Mouse (Mus musculus) adrenal gland, postnatal 36 days (tissue): ENCODE data around the gene Osbpl10. TPM values are rescaled to one million over a fixed set of nuclear protein-coding genes. Genes with fewer than 3 reads are reported as not detected.

Source experiments
- DNase-seq, 2 experiments: peaks; one replicate each; pipeline ENCODE4 v3.0.0; 2021; ENCODE audit warnings: mixed read lengths in 1 of 2
- total RNA-seq, 2 experiments: library from RNA; stranded (reverse); gene quantifications; 2 replicates each; pipeline ENCODE4 v1.2.3; 2021

Gene Osbpl10
- total RNA-seq, 2 experiments from 2014 or later: 4.9 to 5.2 TPM

DNA sequence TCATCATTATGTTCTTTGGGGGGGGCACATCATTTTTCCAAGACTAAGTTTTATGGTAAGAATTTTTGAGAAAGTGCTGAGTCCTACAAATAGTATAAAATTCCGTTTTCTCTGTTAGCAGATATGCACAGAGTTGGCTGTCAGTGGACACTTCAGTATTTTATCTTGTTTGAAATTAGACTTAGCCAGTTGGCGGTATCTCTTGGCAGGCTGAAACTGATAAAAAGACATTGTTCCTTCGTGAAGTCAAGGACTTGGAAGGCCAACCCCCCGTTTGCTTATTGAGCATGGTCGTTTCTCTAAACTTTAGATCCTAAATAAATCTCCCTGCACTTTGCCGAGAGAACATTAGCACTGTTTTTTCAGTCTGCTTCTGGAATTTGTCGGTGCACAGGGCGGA lies 185.3 kb downstream of the Osbpl10 start:
- DNase-seq: no peak

- DNase-seq: no peak
These were observed 186.0 kb downstream of the Osbpl10 start for GRCm38 (mm10) chr9:115164351-115164750.

DNA sequence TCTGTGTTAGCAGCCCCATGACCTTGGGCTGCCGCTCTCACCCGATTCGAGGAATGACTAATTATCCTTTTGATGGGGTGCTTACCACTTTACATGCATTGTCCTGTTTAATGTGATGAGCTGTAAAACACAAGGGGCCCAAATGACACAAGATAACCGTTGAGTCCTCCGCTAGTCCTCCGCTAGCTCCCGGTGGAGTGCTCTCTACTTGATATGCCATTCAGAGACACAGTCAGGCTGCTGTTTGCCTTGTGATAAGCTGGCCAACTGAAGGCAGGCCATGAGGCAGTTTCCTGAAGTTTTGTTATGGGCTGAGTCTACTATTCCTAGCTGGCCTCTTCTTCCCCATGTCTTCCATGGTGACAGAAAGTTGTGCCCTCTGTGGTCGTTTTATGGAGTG lies 187.6 kb downstream of the Osbpl10 start:
- no peak for DNase-seq

DNA sequence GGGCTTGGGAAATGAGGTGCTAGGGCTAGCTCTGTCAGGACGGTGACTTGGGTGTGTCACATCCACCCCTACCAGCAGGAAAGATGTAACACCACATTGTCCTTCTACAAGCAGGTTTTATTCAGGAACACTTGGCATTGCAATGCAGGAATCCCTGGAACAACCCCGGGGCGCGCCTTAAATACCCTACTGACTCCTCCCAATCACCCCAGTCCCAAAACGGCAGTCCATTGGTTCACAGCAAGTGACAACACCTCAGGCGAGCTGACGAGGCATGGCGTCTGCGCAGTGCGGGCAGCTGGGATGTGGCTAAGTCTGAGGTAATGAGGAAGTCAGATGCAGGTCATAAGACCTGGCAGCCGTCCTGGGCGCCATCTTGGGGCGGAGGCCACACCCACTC lies 191.2 kb downstream of the Osbpl10 start:
- no peak for DNase-seq

DNA sequence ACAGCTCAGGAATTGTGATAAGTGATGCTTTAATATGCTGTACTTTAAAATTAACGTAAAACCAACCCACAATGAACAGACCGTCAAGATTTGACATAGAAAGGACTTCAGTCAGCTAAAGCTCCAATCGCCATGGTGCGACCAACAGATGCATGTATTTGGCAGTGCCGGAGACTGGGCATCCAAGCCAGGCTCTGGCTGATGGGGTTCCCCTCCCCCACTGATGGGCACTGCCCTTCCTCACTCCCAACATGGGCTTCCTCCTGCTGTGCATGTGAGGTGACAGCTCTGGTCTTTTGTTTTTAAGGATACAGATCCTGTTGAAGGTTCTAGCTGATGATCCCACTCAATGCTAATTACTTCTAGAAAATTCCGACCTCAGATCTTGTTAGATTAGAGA lies 193.7 kb downstream of the Osbpl10 start:
- no peak for DNase-seq

DNA sequence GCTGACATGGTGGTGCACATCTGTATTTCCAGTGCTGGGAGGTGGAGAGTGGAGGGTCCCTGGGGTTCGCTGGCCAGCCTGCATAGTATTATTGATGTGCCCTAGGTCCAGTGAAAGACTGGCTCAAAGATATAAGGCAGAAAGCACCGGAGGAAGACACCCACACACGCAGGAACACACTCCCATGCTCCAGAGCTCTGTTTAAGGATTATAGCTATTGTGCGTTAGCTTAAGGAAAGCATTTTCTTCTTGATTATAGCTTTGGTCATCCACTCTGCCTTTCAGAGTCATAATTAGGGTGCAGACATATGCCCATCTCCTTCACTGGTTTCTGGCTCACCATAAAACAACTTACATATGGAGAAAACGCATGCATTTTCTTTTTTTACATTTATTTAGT lies 200.8 kb downstream of the Osbpl10 start:
- DNase-seq: no peak

DNA sequence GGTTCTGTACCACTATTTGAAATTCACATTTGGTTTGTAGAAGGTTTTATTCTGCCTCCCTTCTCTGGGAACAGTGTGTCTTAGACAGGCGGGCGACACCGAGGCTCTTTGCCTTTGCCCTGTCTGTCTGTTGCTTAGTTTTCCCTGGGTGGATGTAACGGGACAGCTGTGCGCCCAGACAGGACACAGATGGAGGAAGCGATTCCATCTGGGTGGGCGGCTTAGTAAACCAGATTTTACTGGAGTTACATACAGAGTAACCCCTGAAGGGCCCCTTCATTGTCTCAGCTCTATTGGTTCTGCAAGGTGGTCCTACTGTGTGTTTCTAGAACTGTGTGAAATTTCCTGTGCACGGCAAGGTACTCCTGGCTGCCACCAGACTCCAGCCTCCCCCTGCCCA lies 201.6 kb downstream of the Osbpl10 start:
- DNase-seq: no peak

GRCm38 (mm10) chr9:115186402-115186801 lies 208.0 kb downstream of the Osbpl10 start:
- DNase-seq: no peak

DNA sequence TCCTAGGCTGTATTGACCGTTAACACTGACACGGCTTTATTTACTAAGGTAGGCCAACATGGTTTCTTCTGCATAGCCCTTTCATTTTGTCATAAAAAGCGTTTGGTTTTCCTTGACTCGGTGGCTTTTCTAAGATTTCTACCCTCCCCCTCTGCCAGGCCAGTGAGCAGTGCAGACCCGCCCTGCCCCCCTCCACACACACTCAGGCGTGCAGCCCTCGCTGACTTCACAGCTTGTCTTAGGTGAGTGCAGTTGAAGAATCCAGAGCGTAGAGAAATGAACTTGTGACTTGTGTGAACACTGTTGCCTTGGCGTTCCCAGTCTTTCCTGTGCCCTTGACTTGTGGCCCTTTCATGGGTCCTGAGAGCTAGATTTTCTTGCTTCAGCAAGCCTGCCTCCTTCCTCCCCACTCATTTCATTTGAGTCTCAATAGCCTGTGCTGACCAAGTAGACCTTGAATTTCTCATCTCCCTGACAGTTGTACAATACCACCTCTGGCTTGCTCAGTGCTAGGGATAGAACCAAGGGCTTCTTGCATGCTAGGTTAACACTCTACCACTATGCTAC lies 212.1 kb downstream of the Osbpl10 start:
- DNase-seq: peak in 1 of 2 experiments; percentile 7

GRCm38 (mm10) chr9:115192890-115193289 lies 214.5 kb downstream of the Osbpl10 start:
- DNase-seq: no peak

GRCm38 (mm10) chr9:115197082-115197481 lies 218.7 kb downstream of the Osbpl10 start:
- DNase-seq: peak; percentile 36 to 51

GRCm38 (mm10) chr9:115200166-115200862 lies 221.9 kb downstream of the Osbpl10 start:
- no peak for DNase-seq

DNA sequence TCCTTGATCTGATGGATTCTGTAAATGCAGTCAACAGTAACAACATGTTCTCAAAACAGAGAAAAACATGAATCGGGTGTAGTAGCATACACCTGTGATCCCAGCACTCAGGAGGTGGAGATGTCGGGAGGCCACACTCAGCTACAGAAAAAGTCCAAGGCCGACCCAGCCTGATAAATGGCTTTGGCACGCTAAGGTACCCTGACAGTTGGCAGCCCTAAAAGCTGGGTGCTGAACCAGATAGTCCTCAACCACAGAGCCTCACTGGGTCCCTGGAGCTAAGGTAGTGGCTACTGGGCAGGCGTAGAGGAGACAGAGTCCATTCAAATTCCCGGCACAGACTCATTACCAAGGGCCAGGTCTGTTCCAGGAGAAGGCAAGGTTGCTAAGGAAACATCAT lies 222.9 kb downstream of the Osbpl10 start:
- DNase-seq: peak; percentile 24 to 35

DNA sequence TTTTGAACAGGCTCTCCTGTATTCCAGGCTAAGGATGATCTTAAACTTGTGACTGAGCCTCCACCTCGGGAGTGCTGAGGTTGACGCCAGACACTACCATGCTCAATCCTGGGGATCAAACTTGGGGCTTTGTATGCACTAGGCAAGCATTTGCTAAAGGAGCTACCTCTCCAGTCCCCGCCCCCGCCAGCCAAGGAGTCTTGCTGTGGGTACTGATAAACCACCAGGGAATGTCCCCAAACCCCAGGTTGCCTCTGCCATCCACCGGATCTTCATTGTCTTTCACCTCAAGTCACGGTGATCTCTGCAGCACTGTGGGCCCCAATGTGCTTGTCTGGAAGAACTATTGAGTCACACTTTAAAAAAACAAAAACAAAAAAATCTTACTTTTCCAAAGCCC lies 224.8 kb downstream of the Osbpl10 start:
- no peak for DNase-seq

GRCm38 (mm10) chr9:115205491-115205890 lies 227.1 kb downstream of the Osbpl10 start:
- DNase-seq: no peak

GRCm38 (mm10) chr9:115206219-115206618 lies 227.8 kb downstream of the Osbpl10 start:
- no peak for DNase-seq

DNA sequence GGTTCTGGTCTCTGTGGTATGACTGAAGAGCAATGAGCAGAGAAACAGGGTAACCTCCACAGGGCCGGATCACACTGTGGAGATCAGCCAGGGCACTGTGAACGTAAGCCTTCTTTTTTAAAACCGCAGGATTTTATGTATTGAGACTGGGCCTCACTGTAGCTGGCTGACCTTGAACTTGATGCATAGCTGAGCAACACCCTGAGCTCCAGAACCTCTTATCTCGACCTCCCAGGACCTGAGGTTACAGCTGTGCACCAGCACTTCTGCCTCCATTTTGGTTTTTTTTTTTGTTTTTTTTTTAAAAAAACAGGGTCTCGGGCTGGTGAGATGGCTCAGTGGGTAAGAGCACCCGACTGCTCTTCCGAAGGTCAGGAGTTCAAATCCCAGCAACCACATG lies 231.4 kb downstream of the Osbpl10 start:
- DNase-seq: no peak

- no peak for DNase-seq
These were observed 232.2 kb downstream of the Osbpl10 start for GRCm38 (mm10) chr9:115210535-115210934.

GRCm38 (mm10) chr9:115213755-115214264 lies 235.4 kb downstream of the Osbpl10 start:
- no peak for DNase-seq

DNA sequence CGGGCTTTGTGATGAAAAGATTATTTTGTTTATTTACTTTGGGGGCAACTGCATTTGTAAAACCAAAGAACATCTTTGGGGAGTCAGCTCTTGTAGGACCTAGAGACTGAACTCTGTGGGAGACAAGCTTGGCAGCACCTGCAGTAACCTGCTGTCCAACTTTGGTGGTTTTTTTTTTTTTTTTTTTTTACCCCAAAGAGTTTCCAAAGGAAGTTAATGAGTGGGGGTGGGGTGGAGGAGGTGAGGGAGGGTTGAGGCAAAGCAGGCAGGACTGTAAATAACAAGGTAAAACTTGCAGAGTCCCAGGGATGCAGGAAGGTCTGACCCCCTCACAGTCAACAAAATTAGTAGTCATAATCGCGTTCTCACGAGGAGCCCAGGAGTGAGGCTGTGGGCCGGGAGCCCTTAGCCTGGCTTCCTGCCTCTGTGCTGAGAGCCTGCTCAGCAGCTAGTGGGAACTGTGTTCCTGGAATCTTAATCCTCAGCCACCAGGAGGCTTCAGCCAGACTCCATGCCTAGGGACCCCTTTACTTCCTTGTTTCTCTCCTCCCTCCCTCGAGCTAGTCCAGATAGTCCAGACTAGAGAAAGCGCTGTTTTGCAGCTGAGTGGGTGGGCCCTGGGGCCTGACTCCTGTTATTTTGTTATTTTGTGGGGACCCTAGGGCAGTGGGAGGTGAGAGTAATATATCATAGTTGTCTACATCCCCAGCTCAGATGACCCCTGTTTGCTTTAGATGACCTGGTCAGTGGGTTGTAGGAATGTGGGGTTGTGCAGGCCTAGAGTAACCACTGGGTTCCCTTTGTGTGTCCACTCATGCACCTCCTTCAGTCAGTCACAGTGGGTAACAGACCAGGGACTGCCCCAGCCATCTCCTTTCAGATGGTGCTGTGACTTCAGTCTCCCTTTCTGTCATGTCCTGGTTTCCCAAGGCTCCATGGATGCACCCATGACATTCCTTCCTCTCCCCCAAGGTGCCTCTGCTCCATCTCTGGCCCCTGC lies 236.5 kb downstream of the Osbpl10 start:
- no peak for DNase-seq

DNA sequence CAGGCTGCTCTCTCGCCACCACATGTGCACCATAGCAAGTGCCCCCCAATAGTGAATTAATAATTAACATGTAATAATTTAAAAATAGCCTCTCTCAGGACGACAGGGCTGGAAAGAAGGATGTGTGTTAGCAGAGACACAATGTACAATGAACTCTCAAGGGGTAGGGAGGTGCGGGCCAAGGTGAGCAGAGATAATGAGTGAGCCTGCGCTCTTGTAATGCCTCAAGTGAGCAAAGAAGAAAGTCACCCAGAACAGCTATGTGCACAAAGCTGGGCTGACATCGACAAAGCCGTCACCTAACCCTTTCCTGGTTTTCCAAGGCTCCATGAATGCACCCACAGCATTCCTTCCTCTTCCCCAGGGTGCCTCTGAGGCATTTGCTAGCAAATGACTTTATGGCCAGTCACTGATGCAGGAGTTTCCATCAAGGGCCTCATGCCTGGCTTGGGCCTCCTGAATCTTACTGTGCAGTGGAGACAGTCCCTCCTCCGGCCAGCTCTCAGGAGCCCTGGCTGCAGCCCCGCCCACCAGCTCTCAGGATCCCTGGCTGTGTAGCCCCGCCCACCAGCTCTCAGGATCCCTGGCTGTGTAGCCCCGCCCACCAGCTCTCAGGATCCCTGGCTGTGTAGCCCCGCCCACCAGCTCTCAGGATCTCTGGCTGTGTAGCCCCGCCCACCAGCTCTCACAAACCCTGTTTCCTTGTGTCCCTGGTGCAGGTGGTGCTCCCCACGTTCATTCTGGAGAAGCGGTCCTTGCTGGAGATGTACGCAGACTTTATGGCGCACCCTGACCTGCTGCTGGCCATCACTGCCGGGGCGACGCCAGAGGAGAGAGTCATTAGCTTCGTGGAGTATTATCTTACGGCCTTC lies 237.7 kb downstream of the Osbpl10 start:
- DNase-seq: peak; percentile 4 to 13

DNA sequence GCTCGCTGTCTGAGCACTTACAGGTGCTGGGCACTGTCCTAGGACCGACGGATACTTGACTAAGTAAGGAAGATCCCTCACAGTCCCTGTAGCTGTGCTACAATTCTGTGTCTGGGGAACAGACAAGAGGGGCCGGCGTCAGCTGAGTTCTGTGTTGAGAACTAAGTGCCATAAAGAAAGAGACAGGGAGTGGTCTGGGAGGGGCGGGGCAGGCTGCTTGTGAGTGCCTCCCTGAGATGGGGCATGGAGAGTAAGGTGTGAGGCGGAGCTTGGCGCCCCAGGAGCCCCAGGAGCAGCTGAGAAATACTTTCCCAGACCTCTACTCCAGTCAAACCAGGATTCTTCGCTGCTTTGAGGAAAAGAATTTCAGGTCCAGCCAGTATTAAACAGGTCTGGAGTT lies 239.6 kb downstream of the Osbpl10 start:
- DNase-seq: no peak
